Mouse (Mus musculus): Measurements from ENCODE around the gene Zfp418. TPM values are rescaled to one million over a fixed set of nuclear protein-coding genes. Genes with fewer than 3 reads are reported as not detected.
"Not testable (repeated sequence)": the region's sequence is repeated elsewhere in the genome, so short reads cannot be mapped to it uniquely, and the experiment has no call there.

Zfp418 gene
- polyA plus RNA-seq, 1 experiment from 2014 or later: 3.7 TPM

- H3K27me3 ChIP-seq (ENCODE audit: control insufficient read depth, insufficient read depth, low read length): no peaks in the 10 kb centered on the region
- H3K4me2 ChIP-seq (replicated peaks; ENCODE audit: low read depth, low read length): peak overlapping the region; percentile 43
- no peaks in the 10 kb centered on the region for H3K4me1 ChIP-seq (ENCODE audit: control insufficient read depth, insufficient read depth, low read length)
- peaks cover 5% of the 10 kb centered on the region; the same call in 1 of the 2 replicates for H3K36me3 ChIP-seq (ENCODE audit: control insufficient read depth, insufficient read depth, low read length)
- H3K9me3 ChIP-seq (ENCODE audit: control insufficient read depth, low read depth, low read length): no peaks in the 10 kb centered on the region
- WGBS: 19% methylated on average over 13 of the region's 13 CpGs
- no peak overlapping the region for H3K27ac ChIP-seq (ENCODE audit: low read length)
- H3K4me3 ChIP-seq (ENCODE audit: low read depth, low read length): peak overlapping the region; percentile 42
- ATAC-seq (ENCODE audit: insufficient number of reproducible peaks, insufficient read depth, low FRiP score, low read depth): peak; percentile 51; the same call in 1 of the 2 replicates
- no peak overlapping the region for H3K9ac ChIP-seq (replicated peaks; ENCODE audit: low read depth, low read length)
Observed at GRCm38 (mm10) chr7:7187417-7188190, 16.5 kb downstream of the Zfp418 start.

- Histone ChIP-seq H3K4me2 (replicated peaks; ENCODE audit: low read depth, low read length) (peak overlapping the region; percentile 43), H3K9ac (replicated peaks; ENCODE audit: low read depth, low read length) (no peak overlapping the region), H3K4me3 (ENCODE audit: low read depth, low read length) (peak overlapping the region; percentile 42), H3K27me3 (ENCODE audit: control insufficient read depth, insufficient read depth, low read length) (no peaks in the 10 kb centered on the region), H3K36me3 (ENCODE audit: control insufficient read depth, insufficient read depth, low read length) (no peaks in the 10 kb centered on the region), H3K27ac (ENCODE audit: low read length) (no peak overlapping the region), H3K9me3 (ENCODE audit: control insufficient read depth, low read depth, low read length) (no peaks in the 10 kb centered on the region), H3K4me1 (ENCODE audit: control insufficient read depth, insufficient read depth, low read length) (no peaks in the 10 kb centered on the region)
- peak; percentile 94 for ATAC-seq (ENCODE audit: insufficient number of reproducible peaks, insufficient read depth, low FRiP score, low read depth)
- WGBS: 12% methylated on average over 18 of the region's 18 CpGs
Observed at GRCm38 (mm10) chr7:7188191-7188942, 17.2 kb downstream of the Zfp418 start.

GRCm38 (mm10) chr7:7209313-7210151 is 38.4 kb downstream of the Zfp418 start, which contains the start of gene Zfp772:
Gene Zfp772 (minus strand): TSS chr7:7209998.
- WGBS: under 1% methylated on average over 24 of the region's 24 CpGs
- H3K4me1 ChIP-seq (ENCODE audit: control insufficient read depth, insufficient read depth, low read length); ATAC-seq (ENCODE audit: insufficient number of reproducible peaks, insufficient read depth, low FRiP score, low read depth); H3K27me3 ChIP-seq (ENCODE audit: control insufficient read depth, insufficient read depth, low read length); H3K27ac ChIP-seq (ENCODE audit: low read length); H3K36me3 ChIP-seq (ENCODE audit: control insufficient read depth, insufficient read depth, low read length); H3K9me3 ChIP-seq (ENCODE audit: control insufficient read depth, low read depth, low read length): not testable (repeated sequence)
- H3K9ac ChIP-seq (replicated peaks; ENCODE audit: low read depth, low read length): peak within 1 kb of the TSS; percentile 30; the same call in 1 of the 2 replicates
- peak within 1 kb of the TSS; percentile 35 for H3K4me3 ChIP-seq (ENCODE audit: low read depth, low read length)
- H3K4me2 ChIP-seq (replicated peaks; ENCODE audit: low read depth, low read length): peak within 1 kb of the TSS; percentile 52

Other genes with a start within 250 kb of the Zfp418 start
- gene Aurkc, start 176.0 kb upstream of the Zfp418 start, polyA plus RNA-seq (2014; fragmentation: Nextera tagmentation; extraction: Ambion mirVana): not detected in 2 replicates
- gene Zfp954, start 49.8 kb upstream of the Zfp418 start, polyA plus RNA-seq (2014; fragmentation: Nextera tagmentation; extraction: Ambion mirVana): 14.7 and 16.2 TPM in 2 replicates
- gene Zfp773, start 34.6 kb upstream of the Zfp418 start, polyA plus RNA-seq (2014; fragmentation: Nextera tagmentation; extraction: Ambion mirVana): 1.8 and 2.6 TPM in 2 replicates
- gene Zfp772, start 38.7 kb downstream of the Zfp418 start, polyA plus RNA-seq (2014; fragmentation: Nextera tagmentation; extraction: Ambion mirVana): 7.0 and 7.8 TPM in 2 replicates
- gene Vmn2r29, start 76.0 kb downstream of the Zfp418 start, polyA plus RNA-seq (2014; fragmentation: Nextera tagmentation; extraction: Ambion mirVana): 0.27 and 0.48 TPM in 2 replicates
- 3.3 and 4.0 TPM in 2 replicates for gene Gm45844, start 107.0 kb downstream of the Zfp418 start, polyA plus RNA-seq (2014; fragmentation: Nextera tagmentation; extraction: Ambion mirVana)
- gene Clcn4, start 129.5 kb downstream of the Zfp418 start, polyA plus RNA-seq (2014; fragmentation: Nextera tagmentation; extraction: Ambion mirVana): 47.8 and 51.4 TPM in 2 replicates
- gene Vmn2r30, start 166.3 kb downstream of the Zfp418 start, polyA plus RNA-seq (2014; fragmentation: Nextera tagmentation; extraction: Ambion mirVana): not detected in 2 replicates
- gene Gm45783, start 203.2 kb downstream of the Zfp418 start, polyA plus RNA-seq (2014; fragmentation: Nextera tagmentation; extraction: Ambion mirVana): not detected in 2 replicates
- not detected in 2 replicates for gene Vmn2r31, start 228.4 kb downstream of the Zfp418 start, polyA plus RNA-seq (2014; fragmentation: Nextera tagmentation; extraction: Ambion mirVana)

Measured in stomach, embryonic 14.5 days (tissue).